Mouse (Mus musculus) midbrain, embryonic 15.5 days (tissue): Measurements from ENCODE around the gene Wdr91. TPM values are rescaled to one million over a fixed set of nuclear protein-coding genes. Genes with fewer than 3 reads are reported as not detected.

Source experiments
- ATAC-seq: fragments of 200-750 bp; cut with Nextera tagmentation; replicated peaks from 2 replicates; pipeline ENCODE4 v1.8.0; 2017; ENCODE audit warnings: moderate TSS enrichment
- H3K27ac ChIP-seq: fragments of 300-500 bp; sonication (generic); 2 replicates; pipeline ENCODE4 v1.5.1; 2015; ENCODE audit warnings: mild to moderate bottlenecking, inconsistent platforms
- H3K27me3 ChIP-seq: fragments of 300-500 bp; sonication (generic); replicated peaks from 2 replicates; pipeline ENCODE4 v1.6.1; 2015; ENCODE audit warnings: inconsistent platforms
- H3K36me3 ChIP-seq: fragments of 300-500 bp; sonication (generic); replicated peaks from 2 replicates; pipeline ENCODE4 v1.6.1; 2015; ENCODE audit warnings: inconsistent platforms
- H3K4me1 ChIP-seq: fragments of 300-500 bp; sonication (generic); 2 replicates; pipeline ENCODE4 v1.6.1; 2015; ENCODE audit warnings: inconsistent platforms
- H3K4me2 ChIP-seq: fragments of 300-500 bp; sonication (generic); 2 replicates; pipeline ENCODE4 v1.6.1; 2015; ENCODE audit warnings: inconsistent platforms, mild to moderate bottlenecking, moderate library complexity
- H3K4me3 ChIP-seq: fragments of 300-500 bp; sonication (generic); 2 replicates; pipeline ENCODE4 v1.5.1; 2015; ENCODE audit warnings: mild to moderate bottlenecking, inconsistent platforms
- H3K9ac ChIP-seq: fragments of 300-500 bp; sonication (generic); 2 replicates; pipeline ENCODE4 v1.6.1; 2015; ENCODE audit warnings: mild to moderate bottlenecking, inconsistent platforms
- H3K9me3 ChIP-seq: fragments of 300-500 bp; sonication (generic); 2 replicates; pipeline ENCODE4 v1.6.1; 2016; ENCODE audit warnings: inconsistent platforms
- WGBS: fragments of 180-500 bp; shearing (Covaris S2); methylation state at CpG from one replicate; pipeline ENCODE4 v1.1.7; 2015; ENCODE audit warnings: mixed read lengths; 5-methylcytosine and 5-hydroxymethylcytosine counted together
- polyA plus RNA-seq: library from polyadenylated mRNA; unstranded; fragments of >200 nt; fragmentation: Nextera tagmentation; extraction: Ambion mirVana; gene quantifications from 2 replicates; pipeline ENCODE4 v1.2.1, GENCODE M21; 2015

Wdr91 gene
- polyA plus RNA-seq, 1 experiment from 2014 or later = 16.1 TPM

GRCm38 (mm10) chr6:34875268-34875761, 35.4 kb downstream of the Wdr91 start:
- no peak overlapping the region for H3K27ac ChIP-seq
- H3K9ac ChIP-seq = no peak overlapping the region
- peaks cover 18% of the 10 kb centered on the region for H3K4me1 ChIP-seq
- H3K9me3 ChIP-seq = no peaks in the 10 kb centered on the region
- H3K4me2 ChIP-seq = no peak overlapping the region
- no peak for ATAC-seq
- 0 out of 2 replicates have a peak, but pooled peaks cover under 1% of the 10 kb centered on the region for H3K36me3 ChIP-seq
- H3K27me3 ChIP-seq = no peaks in the 10 kb centered on the region
- WGBS = 90% methylated on average over 15 of the region's 15 CpGs
- no peak overlapping the region for H3K4me3 ChIP-seq

GRCm38 (mm10) chr6:34874101-34874921, 36.4 kb downstream of the Wdr91 start:
- ATAC-seq = no peak
- Histone ChIP-seq H3K9me3 (no peaks in the 10 kb centered on the region), H3K36me3 (no peaks in the 10 kb centered on the region), H3K9ac (no peak overlapping the region), H3K4me1 (peaks cover 18% of the 10 kb centered on the region), H3K4me2 (no peak overlapping the region), H3K27me3 (no peaks in the 10 kb centered on the region), H3K4me3 (no peak overlapping the region), H3K27ac (no peak overlapping the region)
- 72% methylated on average over 21 of the region's 21 CpGs for WGBS

- no peak for ATAC-seq
- WGBS = 87% methylated on average over 10 of the region's 10 CpGs
- no peak overlapping the region for H3K4me2 ChIP-seq
- H3K4me3 ChIP-seq = no peak overlapping the region
- H3K36me3 ChIP-seq = no peaks in the 10 kb centered on the region
- no peaks in the 10 kb centered on the region for H3K9me3 ChIP-seq
- no peaks in the 10 kb centered on the region for H3K27me3 ChIP-seq
- H3K4me1 ChIP-seq = peaks cover 14% of the 10 kb centered on the region
- no peak overlapping the region for H3K9ac ChIP-seq
- H3K27ac ChIP-seq = no peak overlapping the region
Observed at GRCm38 (mm10) chr6:34872871-34873270, 37.8 kb downstream of the Wdr91 start.

GRCm38 (mm10) chr6:34871929-34872328, 38.7 kb downstream of the Wdr91 start:
- no peak overlapping the region for H3K4me3 ChIP-seq
- no peak overlapping the region for H3K9ac ChIP-seq
- no peaks in the 10 kb centered on the region for H3K9me3 ChIP-seq
- no peak overlapping the region for H3K4me2 ChIP-seq
- no peak overlapping the region for H3K27ac ChIP-seq
- 94% methylated on average over 7 of the region's 7 CpGs for WGBS
- H3K4me1 ChIP-seq = peaks cover 10% of the 10 kb centered on the region
- no peaks in the 10 kb centered on the region for H3K27me3 ChIP-seq
- no peak for ATAC-seq
- H3K36me3 ChIP-seq = no peaks in the 10 kb centered on the region

GRCm38 (mm10) chr6:34870724-34871123, 40.0 kb downstream of the Wdr91 start:
- no peak overlapping the region for H3K4me3 ChIP-seq
- no peak overlapping the region for H3K4me2 ChIP-seq
- no peaks in the 10 kb centered on the region for H3K4me1 ChIP-seq
- WGBS = 84% methylated on average over 5 of the region's 5 CpGs
- no peaks in the 10 kb centered on the region for H3K36me3 ChIP-seq
- H3K27ac ChIP-seq = no peak overlapping the region
- H3K27me3 ChIP-seq = no peaks in the 10 kb centered on the region
- no peak for ATAC-seq
- H3K9me3 ChIP-seq = no peaks in the 10 kb centered on the region
- no peak overlapping the region for H3K9ac ChIP-seq

GRCm38 (mm10) chr6:34870136-34870535, 40.5 kb downstream of the Wdr91 start:
- H3K4me2 ChIP-seq = no peak overlapping the region
- no peak overlapping the region for H3K4me3 ChIP-seq
- 83% methylated on average over 5 of the region's 5 CpGs for WGBS
- no peak for ATAC-seq
- no peaks in the 10 kb centered on the region for H3K4me1 ChIP-seq
- no peaks in the 10 kb centered on the region for H3K27me3 ChIP-seq
- H3K36me3 ChIP-seq = no peaks in the 10 kb centered on the region
- H3K27ac ChIP-seq = no peak overlapping the region
- no peak overlapping the region for H3K9ac ChIP-seq
- H3K9me3 ChIP-seq = no peaks in the 10 kb centered on the region

- no peaks in the 10 kb centered on the region for H3K36me3 ChIP-seq
- no peak overlapping the region for H3K9ac ChIP-seq
- H3K27ac ChIP-seq = no peak overlapping the region
- no peaks in the 10 kb centered on the region for H3K9me3 ChIP-seq
- H3K4me1 ChIP-seq = no peaks in the 10 kb centered on the region
- ATAC-seq = no peak
- no peak overlapping the region for H3K4me3 ChIP-seq
- H3K4me2 ChIP-seq = no peak overlapping the region
- H3K27me3 ChIP-seq = no peaks in the 10 kb centered on the region
- 85% methylated on average over 13 of the region's 13 CpGs for WGBS
Observed at GRCm38 (mm10) chr6:34869225-34869915, 41.3 kb downstream of the Wdr91 start.

- no peak overlapping the region for H3K4me2 ChIP-seq
- H3K4me1 ChIP-seq = no peaks in the 10 kb centered on the region
- ATAC-seq = no peak
- no peak overlapping the region for H3K4me3 ChIP-seq
- no peaks in the 10 kb centered on the region for H3K9me3 ChIP-seq
- no peak overlapping the region for H3K27ac ChIP-seq
- WGBS = 86% methylated on average over 20 of the region's 20 CpGs
- H3K36me3 ChIP-seq = no peaks in the 10 kb centered on the region
- no peaks in the 10 kb centered on the region for H3K27me3 ChIP-seq
- no peak overlapping the region for H3K9ac ChIP-seq
Observed at GRCm38 (mm10) chr6:34868507-34869217, 42.0 kb downstream of the Wdr91 start.

- no peak for ATAC-seq
- Histone ChIP-seq H3K36me3 (no peaks in the 10 kb centered on the region), H3K9me3 (no peaks in the 10 kb centered on the region), H3K4me3 (no peak overlapping the region), H3K4me1 (no peaks in the 10 kb centered on the region), H3K27me3 (no peaks in the 10 kb centered on the region), H3K9ac (no peak overlapping the region), H3K27ac (no peak overlapping the region), H3K4me2 (no peak overlapping the region)
- WGBS = 76% methylated on average over 10 of the region's 10 CpGs
Observed at GRCm38 (mm10) chr6:34867995-34868350, 42.7 kb downstream of the Wdr91 start.

GRCm38 (mm10) chr6:34867301-34867994, 43.2 kb downstream of the Wdr91 start:
- Histone ChIP-seq H3K27ac (no peak overlapping the region), H3K36me3 (no peaks in the 10 kb centered on the region), H3K9ac (no peak overlapping the region), H3K27me3 (no peaks in the 10 kb centered on the region), H3K4me1 (no peaks in the 10 kb centered on the region), H3K4me3 (no peak overlapping the region), H3K9me3 (no peaks in the 10 kb centered on the region), H3K4me2 (no peak overlapping the region)
- ATAC-seq = no peak
- 78% methylated on average over 16 of the region's 16 CpGs for whole genome bisulfite sequencing

- Histone ChIP-seq H3K27me3 (no peaks in the 10 kb centered on the region), H3K4me2 (no peak overlapping the region), H3K4me1 (no peaks in the 10 kb centered on the region), H3K9me3 (no peaks in the 10 kb centered on the region), H3K9ac (no peak overlapping the region), H3K36me3 (no peaks in the 10 kb centered on the region), H3K4me3 (no peak overlapping the region), H3K27ac (no peak overlapping the region)
- WGBS = 38% methylated on average over 8 of the region's 8 CpGs
- no peak for ATAC-seq
Observed at GRCm38 (mm10) chr6:34866786-34867185, 43.9 kb downstream of the Wdr91 start.
